Mouse (Mus musculus): ENCODE measurements around the gene Gart.

DNA sequence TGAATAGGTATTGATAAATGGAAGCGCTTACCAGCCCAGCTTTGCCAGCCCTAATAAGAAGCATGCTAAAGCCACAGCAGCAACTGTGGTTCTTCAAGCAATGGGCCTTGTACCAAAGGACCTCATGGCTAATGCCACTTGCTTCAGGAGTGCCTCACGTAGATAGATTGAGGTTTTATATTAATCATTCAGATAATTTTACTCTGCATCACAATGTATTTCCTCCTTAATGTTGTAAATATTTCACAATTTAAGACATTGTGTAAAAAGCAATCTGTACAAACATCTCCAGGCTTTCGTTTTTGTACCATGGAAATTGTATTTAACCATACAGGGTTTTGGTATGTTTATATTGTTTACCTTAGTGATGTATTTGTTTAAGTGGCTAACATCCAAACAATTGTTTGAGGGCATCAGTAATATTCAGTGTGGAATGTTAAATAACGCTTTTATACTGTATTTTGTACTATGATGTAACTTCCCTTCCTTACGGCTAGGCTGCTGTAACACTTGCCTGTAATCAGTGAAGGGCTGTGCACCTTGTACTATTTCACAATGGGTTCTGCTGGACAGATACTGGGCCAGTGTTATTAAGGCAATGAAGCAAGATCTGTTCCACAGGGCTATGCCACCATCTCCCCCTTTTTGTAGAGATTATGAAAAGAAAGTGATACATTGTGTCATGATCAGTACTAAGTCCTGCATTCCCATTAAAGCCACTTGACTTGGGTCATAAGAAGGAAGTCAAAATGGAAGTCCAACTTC, 31.6 kb upstream of the Gart start:
- no peak for TF ChIP-seq CTCF (IDR thresholded peaks at IDR 0.05; ENCODE audit: low read depth, low read length)
- TF ChIP-seq POLR2A (IDR thresholded peaks at IDR 0.05; ENCODE audit: insufficient read depth, low read length): no peak
- no peak for TF ChIP-seq EP300 (IDR thresholded peaks at IDR 0.05; ENCODE audit: insufficient read depth, low read depth, low read length)
